Mouse (Mus musculus) adrenal gland, postnatal 25 days (tissue): Measurements from ENCODE around the gene Cnmd. TPM values are rescaled to one million over a fixed set of nuclear protein-coding genes. Genes with fewer than 3 reads are reported as not detected.

Experiments
- DNase-seq: peaks from one replicate; pipeline ENCODE4 v3.0.0; 2021; ENCODE audit warnings: mixed read lengths
- total RNA-seq: library from RNA; stranded (reverse); gene quantifications from 2 replicates; pipeline ENCODE4 v1.2.3, GENCODE M21; 2021

Cnmd gene
- total RNA-seq, 1 experiment from 2014 or later = 0.88 TPM

DNA sequence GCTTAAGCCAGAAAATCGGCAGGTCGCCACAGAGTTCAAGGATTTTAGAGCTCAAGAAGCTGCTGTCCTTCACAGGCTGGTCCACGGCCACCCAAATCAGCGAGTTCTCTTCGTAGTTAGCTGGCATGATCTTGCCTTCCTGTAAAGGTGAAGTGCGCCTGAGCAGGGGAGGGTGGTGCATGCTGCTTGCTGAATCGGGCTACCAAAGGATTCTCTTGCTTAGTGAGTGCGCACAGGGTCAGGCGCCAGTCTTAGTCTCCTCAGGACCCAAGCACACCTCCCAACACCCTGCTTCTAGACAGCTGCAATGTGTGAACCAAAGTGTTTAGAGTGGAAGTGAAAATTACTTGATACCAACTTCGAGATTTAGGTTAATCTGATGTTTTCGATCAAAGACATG lies 16.6 kb downstream of the Cnmd start:
- no peak for DNase-seq

GRCm38 (mm10) chr14:79642063-79642462 lies 19.9 kb downstream of the Cnmd start:
- DNase-seq = no peak

DNA sequence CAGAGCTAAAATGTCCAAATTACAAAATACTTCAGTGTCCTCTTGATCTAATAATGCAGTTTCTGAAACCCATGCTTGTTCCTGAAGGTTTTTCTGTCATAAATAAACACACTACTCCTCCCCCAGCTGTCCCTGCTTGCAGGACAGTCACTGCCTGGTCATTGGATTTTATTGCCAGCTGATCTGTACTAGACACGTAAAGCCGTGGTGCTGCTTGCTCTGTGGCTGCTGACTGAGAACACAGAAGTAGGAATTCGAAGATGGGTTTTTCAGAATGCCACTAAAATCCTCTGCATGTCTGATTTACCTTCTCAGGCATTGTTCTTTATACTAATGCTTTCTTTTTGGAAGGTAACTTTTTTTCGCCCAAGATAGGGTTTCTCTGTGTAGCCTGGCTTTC lies 25.2 kb downstream of the Cnmd start:
- DNase-seq = no peak

GRCm38 (mm10) chr14:79633196-79633595 lies 28.8 kb downstream of the Cnmd start:
- DNase-seq = no peak

GRCm38 (mm10) chr14:79632330-79632729 lies 29.6 kb downstream of the Cnmd start:
- DNase-seq = no peak

GRCm38 (mm10) chr14:79621143-79621542 lies 40.8 kb downstream of the Cnmd start:
- no peak for DNase-seq

- DNase-seq = no peak
Measured at GRCm38 (mm10) chr14:79619802-79620201, 42.2 kb downstream of the Cnmd start.

DNA sequence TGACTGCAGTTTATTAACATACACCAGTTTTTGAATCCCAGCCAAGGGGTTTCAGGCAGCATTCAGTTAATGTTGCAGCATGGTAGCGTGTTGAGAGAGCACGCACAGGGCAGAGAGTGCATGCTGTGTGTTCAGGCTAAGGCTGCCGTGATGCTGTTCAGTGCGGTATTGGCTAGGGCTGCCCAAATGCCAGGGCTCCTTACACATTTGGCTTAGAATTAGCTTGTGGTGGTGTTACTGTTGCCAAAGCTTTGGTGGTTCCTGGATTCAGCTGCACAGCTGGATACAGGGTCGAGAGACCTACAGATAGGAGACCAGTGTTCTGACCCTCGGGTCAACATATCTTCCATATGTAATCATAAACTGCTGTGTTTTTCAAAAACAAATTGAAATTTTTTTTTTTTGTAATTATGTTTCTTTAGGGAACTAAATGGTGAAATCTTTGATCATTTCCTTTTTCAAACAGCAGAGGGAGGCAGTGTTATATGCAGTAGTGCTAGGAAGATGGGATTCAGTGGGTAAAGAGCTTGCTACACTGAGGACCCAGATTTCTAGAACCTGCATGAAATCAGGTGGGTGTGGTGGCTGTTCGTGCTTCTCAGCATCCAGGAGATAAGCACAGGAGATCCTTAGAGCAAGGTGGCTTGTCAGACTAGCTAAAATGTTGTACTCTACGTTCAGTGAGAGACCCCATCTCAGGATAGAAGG lies 44.7 kb downstream of the Cnmd start:
- no peak for DNase-seq

GRCm38 (mm10) chr14:79608286-79608685 lies 53.7 kb downstream of the Cnmd start:
- no peak for DNase-seq

DNA sequence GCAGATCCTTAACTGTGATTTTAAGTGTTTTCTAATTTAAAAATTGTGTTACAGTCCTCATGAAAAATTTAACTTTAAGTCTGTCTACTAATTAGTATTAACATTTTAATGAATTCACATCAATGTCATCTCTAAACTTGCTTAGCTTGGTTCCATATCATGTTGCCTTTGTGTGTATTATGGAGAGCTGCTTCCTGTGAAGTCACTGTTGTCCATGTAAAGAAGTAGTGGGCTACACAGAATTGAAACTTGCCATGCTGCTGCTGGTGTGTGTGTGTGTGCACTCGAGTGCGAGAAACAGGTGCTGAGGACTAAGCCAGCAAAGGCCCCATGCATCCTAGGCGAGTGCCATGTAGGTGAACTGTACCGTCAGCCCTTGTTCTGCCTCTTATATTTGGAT lies 54.6 kb downstream of the Cnmd start:
- DNase-seq = no peak

DNA sequence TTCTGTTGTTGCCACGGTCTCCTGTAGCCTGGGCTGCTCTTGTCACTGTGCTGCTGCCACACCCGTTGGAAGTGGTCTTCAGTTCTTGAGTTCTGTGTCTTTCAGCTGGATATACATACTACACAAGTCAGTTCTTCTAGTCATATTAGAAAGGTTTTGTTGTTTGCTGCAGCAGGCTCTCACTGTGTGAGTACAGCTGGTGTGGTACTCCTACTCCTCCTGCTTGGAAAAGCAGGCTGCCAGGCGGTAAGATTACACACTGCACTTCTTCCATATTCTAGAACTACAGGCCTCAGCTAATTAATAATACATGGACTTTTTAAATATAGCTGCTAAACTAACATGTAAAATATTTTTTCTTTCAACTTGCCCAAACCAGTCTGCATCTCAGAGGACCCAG lies 55.1 kb downstream of the Cnmd start:
- no peak for DNase-seq

DNA sequence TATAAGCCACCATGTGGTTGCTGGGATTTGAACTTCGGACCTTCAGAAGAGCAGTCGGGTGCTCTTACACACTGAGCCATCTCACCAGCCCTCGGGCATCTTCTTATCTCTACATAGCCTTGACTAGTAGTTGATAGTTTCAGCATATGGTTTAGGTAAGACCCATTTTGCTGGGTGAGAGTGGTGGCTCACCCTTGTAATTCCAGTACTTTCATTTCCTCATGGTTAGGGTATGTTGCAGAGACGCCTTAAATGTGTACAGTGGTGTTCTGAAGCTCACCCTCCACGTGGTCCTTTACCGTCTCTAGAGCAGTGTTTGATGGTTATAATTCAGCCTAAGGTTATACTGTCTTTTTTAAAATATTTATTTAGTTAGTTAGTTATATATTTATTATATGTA lies 55.6 kb downstream of the Cnmd start:
- DNase-seq = no peak

GRCm38 (mm10) chr14:79605881-79606280 lies 56.1 kb downstream of the Cnmd start:
- DNase-seq = no peak

DNA sequence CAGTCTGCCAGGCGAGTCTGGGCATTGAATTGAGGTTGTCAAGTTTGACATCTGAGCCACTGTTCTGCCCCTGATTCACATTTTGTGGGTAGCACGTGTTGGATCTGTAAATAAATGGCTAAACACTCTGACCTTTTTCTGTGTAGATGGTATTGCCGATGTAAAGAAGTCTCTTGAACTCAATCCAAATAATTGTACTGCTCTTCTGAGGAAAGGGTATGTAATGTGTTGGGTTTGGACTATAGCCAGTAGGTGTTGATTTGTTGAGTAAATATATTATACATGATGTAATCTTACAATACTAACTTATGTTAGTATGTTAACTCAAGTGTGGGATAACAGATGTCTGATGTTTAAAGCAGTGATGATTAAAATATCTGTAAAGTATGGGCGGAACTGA lies 65.4 kb downstream of the Cnmd start:
- no peak for DNase-seq

GRCm38 (mm10) chr14:79594069-79594468 lies 67.9 kb downstream of the Cnmd start:
- DNase-seq = no peak

GRCm38 (mm10) chr14:79591611-79592010 lies 70.4 kb downstream of the Cnmd start:
- DNase-seq = no peak

- no peak for DNase-seq
Measured at GRCm38 (mm10) chr14:79590916-79591315, 71.1 kb downstream of the Cnmd start.

- no peak for DNase-seq
Measured at GRCm38 (mm10) chr14:79589401-79589800, 72.6 kb downstream of the Cnmd start.

DNA sequence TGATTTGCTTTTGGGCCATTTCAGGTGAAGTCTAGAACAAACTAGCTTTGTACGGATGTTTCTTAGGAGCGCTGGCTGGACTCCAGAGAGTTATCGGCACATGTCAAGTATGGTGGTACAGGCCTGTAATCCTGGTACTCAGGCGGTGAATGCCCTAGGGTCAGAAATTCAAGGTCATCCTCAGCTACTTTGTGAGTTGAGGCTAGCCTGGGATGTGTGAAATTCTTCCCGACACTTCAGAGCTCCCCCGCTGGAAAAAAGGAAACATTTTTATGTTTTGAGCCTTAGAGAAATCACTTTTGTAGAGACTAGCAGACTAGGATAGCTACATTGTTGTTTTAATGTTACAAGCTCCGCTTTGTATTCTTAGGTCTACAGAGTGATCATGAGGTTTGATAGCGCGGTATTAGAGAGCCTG lies 73.4 kb downstream of the Cnmd start:
- DNase-seq = no peak

GRCm38 (mm10) chr14:79587852-79588229 lies 74.1 kb downstream of the Cnmd start:
- DNase-seq = no peak
